Mouse (Mus musculus): ENCODE results near the gene Smim6. TPM values are rescaled to one million over a fixed set of nuclear protein-coding genes. Genes with fewer than 3 reads are reported as not detected.

The Smim6 gene
- total RNA-seq, 2 experiments from 2014 or later = not detected

DNA sequence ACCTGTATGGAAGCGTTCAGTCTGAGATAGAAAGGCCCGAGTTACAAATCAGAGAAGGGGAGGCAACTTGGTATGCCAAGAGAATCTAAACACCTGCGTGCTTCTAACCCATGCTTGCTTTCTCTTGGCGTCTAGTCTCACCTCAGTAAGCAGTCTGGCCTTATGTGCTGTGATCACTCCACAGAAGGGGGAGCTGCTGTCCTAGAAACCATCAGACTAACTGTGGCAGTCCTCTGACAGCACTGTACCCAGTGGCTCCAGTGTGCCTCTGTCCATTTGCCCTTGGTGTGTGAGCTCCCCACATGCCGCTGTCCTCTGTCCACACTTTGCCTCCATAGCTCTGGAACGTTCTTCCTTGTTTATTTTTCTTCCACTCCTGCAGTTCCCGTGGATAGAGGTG is 30.2 kb downstream of the Smim6 start:
- no peak for DNase-seq

DNA sequence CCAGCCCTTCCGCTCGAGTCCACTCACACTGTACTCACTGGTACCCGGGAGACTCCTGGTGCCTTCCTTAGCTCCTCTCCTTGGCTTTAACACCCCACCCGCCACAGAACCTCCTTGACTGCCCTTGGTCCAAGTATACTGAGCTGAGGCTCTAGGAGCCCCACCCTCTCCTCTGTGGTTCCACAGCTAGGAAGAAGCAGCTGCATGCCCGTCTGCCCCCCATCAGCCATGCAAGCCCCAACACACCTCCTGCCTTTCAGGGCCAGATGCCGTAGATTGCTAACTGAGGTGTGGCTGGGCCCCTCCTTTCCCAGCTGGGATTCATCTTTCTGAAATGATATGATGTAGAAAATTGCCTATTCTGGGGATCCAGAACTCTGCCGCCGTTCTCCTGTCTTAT is 33.4 kb downstream of the Smim6 start:
- no peak for DNase-seq

DNA sequence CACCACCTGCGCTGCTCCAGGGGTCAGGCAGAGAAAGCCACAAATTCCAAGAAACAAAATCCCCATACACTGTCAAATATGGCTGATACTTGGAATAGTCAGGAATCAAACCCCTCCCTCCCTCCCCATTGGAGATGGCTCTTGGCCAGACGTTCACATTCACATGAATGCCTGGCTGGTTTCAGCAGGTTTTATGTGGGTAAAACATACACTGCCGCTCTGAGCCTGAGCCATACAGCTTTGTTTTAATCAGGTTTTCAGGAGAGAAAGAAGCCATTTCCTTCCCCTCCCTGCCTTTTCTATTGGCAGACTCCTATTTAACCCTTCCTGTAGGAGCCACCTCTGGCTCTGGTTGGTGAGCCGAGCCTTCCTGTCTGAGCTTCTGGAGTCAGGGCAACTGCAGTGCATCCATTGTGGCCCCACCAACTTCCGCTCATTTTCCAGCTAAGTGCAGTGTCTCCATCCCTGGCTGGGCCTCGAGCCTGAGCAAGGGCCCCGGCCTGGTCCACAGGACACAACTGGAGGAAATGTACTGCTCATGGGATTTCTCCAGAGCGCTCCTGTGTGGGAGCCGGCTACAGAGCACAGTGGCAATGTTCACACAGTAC is 34.5 kb downstream of the Smim6 start:
- no peak for DNase-seq

DNA sequence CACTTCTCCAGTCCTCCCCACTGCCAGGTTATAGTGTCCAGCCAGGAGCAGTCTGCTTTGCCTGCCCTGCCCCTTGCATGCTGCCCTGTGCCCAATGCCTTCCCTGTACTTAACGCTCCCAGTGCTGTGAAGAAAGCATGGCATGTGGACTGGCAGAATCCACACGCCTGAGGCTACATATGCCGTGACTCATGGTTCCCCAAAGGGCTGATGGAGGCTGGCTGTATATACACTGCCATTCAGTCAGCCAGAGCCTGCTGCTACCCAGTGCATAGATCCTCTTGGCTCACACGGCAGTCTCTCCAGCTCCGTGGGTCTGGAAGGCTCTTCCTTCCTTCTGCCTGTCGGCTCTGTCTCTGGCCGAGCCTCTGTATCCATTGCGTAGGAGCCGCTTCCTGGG is 36.5 kb downstream of the Smim6 start:
- DNase-seq = no peak

DNA sequence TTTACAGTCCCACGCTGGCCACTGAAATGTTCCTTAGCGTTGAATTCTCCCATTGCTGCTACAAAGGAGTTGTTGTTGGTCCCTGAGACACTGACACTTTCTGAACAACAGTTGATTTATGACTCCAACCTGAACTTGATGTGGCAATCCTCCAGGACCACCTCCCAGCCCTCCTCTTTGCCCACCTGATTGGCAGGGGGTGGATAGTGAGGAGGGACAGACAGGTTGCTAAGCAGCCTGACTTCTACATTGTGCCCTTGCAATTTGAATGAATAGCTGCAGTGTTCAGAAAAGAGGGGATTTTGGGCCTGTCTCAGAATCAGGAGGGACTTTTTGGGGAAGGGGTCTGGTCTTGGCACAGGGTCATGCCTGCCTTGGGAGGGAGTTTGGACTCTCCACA is 38.9 kb downstream of the Smim6 start:
- DNase-seq = no peak

DNA sequence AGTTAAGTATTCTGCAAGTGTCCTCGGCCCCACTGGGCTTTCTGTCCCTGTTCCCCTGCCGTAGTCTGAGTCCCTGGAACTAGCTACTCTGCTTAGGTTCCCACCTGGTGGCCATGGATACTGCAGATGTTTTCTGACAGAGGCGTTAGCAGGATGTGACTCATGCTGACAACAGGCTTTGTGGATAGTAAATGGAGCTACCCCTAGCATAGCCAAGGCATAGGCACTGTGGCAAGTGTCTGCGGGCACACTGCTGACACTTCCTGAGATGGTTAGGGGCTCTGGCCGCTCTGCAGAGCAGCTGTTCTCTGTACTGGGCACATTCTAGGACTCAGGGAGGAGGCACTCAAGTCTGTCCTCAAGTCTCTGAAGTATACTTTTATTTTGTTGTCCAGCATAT is 42.9 kb downstream of the Smim6 start:
- no peak for DNase-seq

DNA sequence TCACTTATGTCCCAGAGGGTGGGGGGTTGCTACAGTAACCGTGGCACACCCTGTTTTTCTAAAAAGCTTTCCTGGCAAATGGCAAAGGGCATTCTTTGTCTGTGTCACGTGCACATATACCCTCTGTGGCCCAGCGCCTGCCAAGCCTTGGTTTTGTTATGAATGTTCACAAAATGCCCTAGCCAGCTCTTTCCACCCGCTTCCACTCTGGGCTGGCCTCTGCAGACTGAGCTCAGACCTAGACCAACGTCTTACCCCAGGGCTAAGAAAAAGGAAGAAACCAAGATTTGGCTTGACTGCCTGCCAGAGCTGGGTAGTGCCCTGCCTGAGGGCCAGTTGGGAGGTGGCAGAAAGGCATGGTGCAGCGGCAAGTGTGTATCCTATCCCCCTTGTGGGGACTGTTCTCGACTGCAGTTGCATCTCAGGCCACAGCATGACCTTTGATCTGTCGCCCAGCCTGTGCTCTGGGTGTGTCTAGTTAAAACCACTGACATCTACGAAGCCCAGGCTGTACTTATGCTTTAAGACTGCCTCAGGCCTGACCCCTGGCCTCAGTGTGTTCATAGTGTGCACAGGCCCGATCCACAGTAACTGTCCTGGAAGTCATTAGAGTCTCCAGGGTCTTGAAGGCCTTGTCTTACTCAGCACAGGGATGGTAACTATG is 43.5 kb downstream of the Smim6 start:
- DNase-seq = no peak

DNA sequence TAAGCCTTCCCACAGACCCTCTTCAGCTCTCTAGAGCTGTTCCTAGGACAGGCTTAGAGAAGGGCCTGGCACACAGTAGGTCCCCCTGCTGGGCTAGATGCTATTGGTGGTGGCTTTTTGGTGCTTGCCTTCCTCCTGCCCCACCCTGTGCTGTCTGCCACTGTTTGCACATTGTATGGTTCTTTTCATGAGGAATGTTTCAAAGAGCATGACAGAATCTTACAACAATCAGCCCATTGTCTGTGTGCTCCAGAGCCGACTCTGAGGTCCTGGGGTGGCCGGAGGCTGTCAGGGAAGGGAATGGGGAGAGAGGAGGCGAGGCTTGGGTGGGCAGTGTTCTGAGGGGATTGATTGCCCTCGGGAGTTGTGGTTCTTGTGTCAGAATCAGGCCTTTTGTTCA is 44.6 kb downstream of the Smim6 start:
- peak in 1 of 2 experiments; percentile 16 for DNase-seq

DNA sequence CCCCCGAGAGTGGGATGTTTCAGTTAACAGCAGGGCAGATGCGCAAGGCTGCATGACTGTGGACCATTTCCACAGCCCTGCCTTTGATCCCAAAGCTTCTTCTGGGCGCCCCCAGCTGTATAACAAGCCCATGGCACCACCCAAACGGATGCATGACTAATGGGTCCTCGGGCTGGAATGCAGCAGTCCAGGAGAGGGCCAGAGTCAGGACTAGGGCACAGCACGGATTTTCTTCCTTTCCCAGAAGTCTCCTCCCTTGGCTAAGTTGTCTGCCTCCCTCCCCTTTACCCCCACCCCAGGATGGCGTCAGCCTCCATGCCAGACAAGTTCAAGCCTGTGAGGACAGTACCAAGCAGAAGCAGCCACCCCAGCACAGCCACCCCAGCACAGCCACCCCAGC is 46.2 kb downstream of the Smim6 start:
- DNase-seq = no peak

DNA sequence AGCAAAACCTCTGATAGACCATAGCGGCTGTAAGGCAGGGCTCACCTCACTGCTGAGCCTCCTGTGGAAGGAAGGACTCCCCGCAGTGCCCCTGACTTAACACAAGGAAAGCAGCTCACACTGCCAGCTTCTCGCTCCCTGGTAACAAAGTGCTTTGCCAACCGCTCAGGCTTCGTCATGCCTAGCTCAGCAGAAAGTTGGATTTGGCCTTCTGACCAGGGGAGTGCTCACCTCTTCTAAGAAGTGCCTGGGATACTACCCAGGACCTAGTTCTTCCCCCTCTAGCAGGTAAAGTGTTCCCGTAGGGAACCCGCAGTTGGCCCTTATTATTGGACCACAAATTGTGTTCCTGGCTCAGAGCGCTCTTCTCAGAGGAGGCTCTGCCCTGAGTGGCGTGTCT is 47.2 kb downstream of the Smim6 start:
- no peak for DNase-seq

DNA sequence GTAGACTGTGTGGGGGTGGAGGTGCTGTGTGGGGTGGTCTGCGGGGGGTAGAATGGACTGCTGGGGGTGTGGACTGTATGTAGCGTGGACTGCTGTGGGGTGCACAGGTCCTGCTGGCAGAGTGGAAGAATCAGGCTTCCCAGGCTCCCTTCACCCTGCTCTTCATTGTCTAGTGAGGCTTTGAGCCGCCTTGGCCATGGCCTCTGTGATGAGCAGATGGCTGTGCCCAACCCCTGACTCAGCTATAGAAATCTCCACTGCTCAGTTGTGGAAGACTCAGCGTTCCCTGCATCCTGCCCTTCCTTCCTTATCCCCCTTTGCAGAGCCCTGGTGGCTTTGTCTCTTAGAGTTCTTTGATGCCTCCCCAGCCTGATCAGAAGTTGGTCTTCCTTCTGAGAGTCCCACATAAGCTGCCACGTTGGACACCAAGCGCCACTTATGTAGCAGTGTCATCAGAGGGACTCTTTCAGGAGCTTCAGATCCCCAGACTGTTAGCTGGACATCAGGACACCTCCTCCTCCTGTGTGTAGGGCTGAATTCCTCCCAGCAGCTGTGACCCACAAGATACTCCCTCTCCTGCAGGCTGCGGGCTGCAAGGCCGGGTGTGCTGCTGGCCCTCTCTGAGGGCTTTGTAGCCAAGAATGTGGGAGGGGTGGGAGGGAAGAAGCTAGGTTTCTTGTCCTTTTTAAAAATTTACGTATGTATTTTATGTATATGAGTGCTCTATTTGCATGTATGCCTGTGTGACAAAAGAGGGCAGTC is 51.0 kb downstream of the Smim6 start:
- DNase-seq = no peak

Other genes starting within 250 kb of the Smim6 start
- gene Grb2, start 203.4 kb upstream of the Smim6 start, total RNA-seq (2021) = 100 to 1,000 TPM; 181 to 192 TPM
- gene Tmem94, start 146.6 kb upstream of the Smim6 start, total RNA-seq (2021) = 10 to 100 TPM; 49.6 to 50.1 TPM
- 10 to 100 TPM; 19.5 to 19.6 TPM for gene Caskin2, start 98.4 kb upstream of the Smim6 start, total RNA-seq (2021)
- gene Tsen54, start 97.3 kb upstream of the Smim6 start, total RNA-seq (2021) = 10 to 100 TPM; 12.0 to 12.7 TPM
- gene Llgl2, start 88.0 kb upstream of the Smim6 start, total RNA-seq (2021) = 1 to 10 TPM; 1.2 to 2.4 TPM
- gene Myo15b, start 53.6 kb upstream of the Smim6 start, total RNA-seq (2021) = under 1 TPM in 1 of 2 experiments, not detected in 1; 0.20 TPM
- under 1 TPM in 1 of 2 experiments, not detected in 1; 0.72 TPM for gene Smim5, start 12.1 kb upstream of the Smim6 start, total RNA-seq (2021)
- gene Sap30bp, start 21.3 kb downstream of the Smim6 start, total RNA-seq (2021) = 10 to 100 TPM; 52.2 to 58.2 TPM
- gene Recql5, start 21.5 kb downstream of the Smim6 start, total RNA-seq (2021) = 10 to 100 TPM; 30.4 to 35.1 TPM
- gene Itgb4, start 62.7 kb downstream of the Smim6 start, total RNA-seq (2021) = 1 to 10 TPM; 8.2 to 9.7 TPM
- gene Galk1, start 100.7 kb downstream of the Smim6 start, total RNA-seq (2021) = 10 to 100 TPM; 13.4 to 14.2 TPM
- 100 to 1,000 TPM; 263 to 275 TPM for gene H3f3b, start 115.9 kb downstream of the Smim6 start, total RNA-seq (2021)
- gene Unk, start 118.3 kb downstream of the Smim6 start, total RNA-seq (2021) = 10 to 100 TPM; 19.4 to 21.9 TPM
- 1 to 10 TPM; 1.9 to 2.4 TPM for gene Unc13d, start 165.9 kb downstream of the Smim6 start, total RNA-seq (2021)
- 100 to 1,000 TPM; 402 to 404 TPM for gene Wbp2, start 175.0 kb downstream of the Smim6 start, total RNA-seq (2021)
- gene Trim47, start 215.2 kb downstream of the Smim6 start, total RNA-seq (2021) = 1 to 10 TPM; 4.4 to 4.6 TPM
- 1 to 10 TPM; 7.1 to 8.0 TPM for gene Trim65, start 219.1 kb downstream of the Smim6 start, total RNA-seq (2021)
- gene Mrpl38, start 226.9 kb downstream of the Smim6 start, total RNA-seq (2021) = 10 to 100 TPM; 55.1 to 58.2 TPM

All from layer of hippocampus, postnatal 36 days (tissue).